ENCODE assay signal across 10 mouse cellular contexts in the genomic region with DNA sequence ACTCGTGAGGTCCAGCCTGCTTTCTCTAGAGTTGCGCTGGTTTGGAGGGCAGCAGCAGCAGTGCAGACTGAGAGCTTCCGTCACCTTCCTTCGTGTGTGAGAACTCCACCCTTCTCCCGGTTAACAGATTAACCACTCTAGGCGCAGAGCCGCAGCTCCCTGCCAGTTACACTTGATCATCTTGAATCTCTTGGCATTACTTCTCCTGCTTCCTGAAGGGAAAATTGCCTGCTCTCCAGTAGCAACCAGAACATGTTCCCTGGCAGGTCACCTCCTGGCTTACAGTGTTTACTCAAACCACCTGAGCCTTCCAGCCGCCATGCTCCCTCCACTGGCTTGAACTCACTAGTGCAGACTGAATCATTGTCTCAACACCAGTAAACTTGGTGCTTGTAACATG.
DNase-seq lines count a peak whose midpoint lies in the region; ATAC-seq and TF ChIP-seq lines count a peak whose summit lies in the region.
"Had no signal": no experiment of that assay in that cellular context is flagged by ENCODE, and none has a peak within 500 bp of the region (broad histone marks: within the 10 kb centered on the region; RNA-seq: fewer than 3 reads in every experiment).

No protein-coding gene starts in this region.

- H3K36me3 ChIP-seq in neural tube, embryonic 13.5 days = peaks cover 7% of the 10 kb centered on the region; the same call in 1 of the 2 replicates
- no peaks in the 10 kb centered on the region for H3K36me3 ChIP-seq in intestine, embryonic 16.5 days (ENCODE audit: control insufficient read depth, insufficient read depth, low read length)
- no peaks in the 10 kb centered on the region for H3K36me3 ChIP-seq in lung, postnatal 0 days (ENCODE audit: insufficient read depth, low read length)
- H3K36me3 ChIP-seq: liver, embryonic 15.5 days had no signal

- no peak overlapping the region for H3K4me2 ChIP-seq in neural tube, embryonic 13.5 days
- H3K4me2 ChIP-seq in intestine, embryonic 16.5 days (ENCODE audit: low read depth, low read length) = no peak overlapping the region
- H3K4me2 ChIP-seq in lung, postnatal 0 days (replicated peaks; ENCODE audit: low read depth, low read length) = no peak overlapping the region
- H3K4me2 ChIP-seq: liver, embryonic 15.5 days had no signal

- 68% methylated on average over 8 of the region's 8 CpGs for WGBS in neural tube, embryonic 13.5 days
- WGBS in intestine, embryonic 16.5 days = 32% methylated on average over 8 of the region's 8 CpGs
- 35% methylated on average over 8 of the region's 8 CpGs for WGBS in lung, postnatal 0 days

- no peak overlapping the region for H3K4me3 ChIP-seq in neural tube, embryonic 13.5 days
- H3K4me3 ChIP-seq in intestine, embryonic 16.5 days (ENCODE audit: low read length) = no peak overlapping the region
- no peak overlapping the region for H3K4me3 ChIP-seq in lung, postnatal 0 days (ENCODE audit: low read depth, low read length)
- H3K4me3 ChIP-seq: liver, embryonic 15.5 days had no signal

- H3K4me1 ChIP-seq in neural tube, embryonic 13.5 days (replicated peaks) = peaks cover 82% of the 10 kb centered on the region
- H3K4me1 ChIP-seq in intestine, embryonic 16.5 days (ENCODE audit: control insufficient read depth, insufficient read depth, low read length) = peaks cover 22% of the 10 kb centered on the region
- no peaks in the 10 kb centered on the region for H3K4me1 ChIP-seq in lung, postnatal 0 days (ENCODE audit: insufficient read depth, low read depth, low read length)

- peak overlapping the region; percentile 62 for H3K27ac ChIP-seq in neural tube, embryonic 13.5 days (replicated peaks)
- H3K27ac ChIP-seq in intestine, embryonic 16.5 days (ENCODE audit: low read length) = peak overlapping the region; percentile 57; the same call in 1 of the 2 replicates
- H3K27ac ChIP-seq in lung, postnatal 0 days (ENCODE audit: low read length) = no peak overlapping the region
- H3K27ac ChIP-seq: liver, embryonic 15.5 days had no signal

- peak; percentile 33; the same call in 1 of the 2 replicates for TF ChIP-seq CTCF in lung, postnatal 0 days (IDR thresholded peaks at IDR 0.05)

- TF ChIP-seq EP300 in lung, postnatal 0 days (IDR thresholded peaks at IDR 0.05) = no peak

- no peak for DNase-seq in neural tube, embryonic 10.5 days (ENCODE audit: extremely low spot score, low spot score)
- DNase-seq in lung, postnatal 0 days (ENCODE audit: low spot score) = peak; percentile 52
- no peak for DNase-seq in urinary bladder, postnatal 36 days (ENCODE audit: low spot score in 2 of 2)
- no peak for DNase-seq in right cerebral cortex, adult 18-20 months
- no peak for DNase-seq in adipocyte (ENCODE audit: low spot score)
- DNase-seq: retina, postnatal 1 day had no signal

- no peaks in the 10 kb centered on the region for H3K9me3 ChIP-seq in neural tube, embryonic 13.5 days
- no peaks in the 10 kb centered on the region for H3K9me3 ChIP-seq in intestine, embryonic 16.5 days (ENCODE audit: control insufficient read depth, low read length)
- no peaks in the 10 kb centered on the region for H3K9me3 ChIP-seq in lung, postnatal 0 days (ENCODE audit: low read length)
- H3K9me3 ChIP-seq: liver, embryonic 15.5 days had no signal

- no peaks in the 10 kb centered on the region for H3K27me3 ChIP-seq in neural tube, embryonic 13.5 days
- H3K27me3 ChIP-seq in intestine, embryonic 16.5 days (replicated peaks; ENCODE audit: control insufficient read depth, insufficient read depth, low read length) = no peaks in the 10 kb centered on the region
- H3K27me3 ChIP-seq in lung, postnatal 0 days (replicated peaks; ENCODE audit: insufficient read depth, low read length) = no peaks in the 10 kb centered on the region
- H3K27me3 ChIP-seq: liver, embryonic 15.5 days; Patski had no signal

- no peak overlapping the region for H3K9ac ChIP-seq in neural tube, embryonic 13.5 days
- H3K9ac ChIP-seq in intestine, embryonic 16.5 days (ENCODE audit: low read depth, low read length) = 0 out of 2 replicates have a peak overlapping the region, but pooled peaks have one; percentile 3
- no peak overlapping the region for H3K9ac ChIP-seq in lung, postnatal 0 days (replicated peaks; ENCODE audit: low read depth)
- H3K9ac ChIP-seq: liver, embryonic 15.5 days had no signal

- no peak for ATAC-seq in neural tube, embryonic 13.5 days (ENCODE audit: low read depth)
- peak; percentile 65 for ATAC-seq in intestine, embryonic 16.5 days
- peak; percentile 36; the same call in 1 of the 2 replicates for ATAC-seq in lung, postnatal 0 days
- ATAC-seq: Patski had no signal
